Mouse (Mus musculus) megakaryocyte-erythroid progenitor cell, adult 5-6 weeks (primary cell): ENCODE data around the gene Vipr2. TPM values are rescaled to one million over a fixed set of nuclear protein-coding genes. Genes with fewer than 3 reads are reported as not detected.

ENCODE experiments used
- ATAC-seq: replicated peaks from 2 replicates; pipeline ENCODE4 v1.8.0; 2016; ENCODE audit warnings: mild to moderate bottlenecking, inconsistent platforms; ENCODE audit not compliant: severe bottlenecking, poor library complexity, low FRiP score, low TSS enrichment
- total RNA-seq, 2 experiments: library from RNA; stranded (forward) in 1 of 2; stranded (reverse) in 1 of 2; fragments of 200-1000, 215-1000 nt in 1 of 2; fragments of >200 nt in 1 of 2; fragmentation: Nextera tagmentation in 1 of 2; gene quantifications; 2 replicates each; pipeline ENCODE4 v1.2.3; 2014 to 2017

Gene Vipr2
- total RNA-seq, 2 experiments from 2014 or later: 0.55 to 0.61 TPM

- ATAC-seq: no peak
Measured at GRCm38 (mm10) chr12:116145246-116145645, 67.7 kb downstream of the Vipr2 start.

- ATAC-seq: 0 out of 2 replicates have a peak, but pooled peaks have one; percentile 30
Measured at GRCm38 (mm10) chr12:116145686-116146085, 68.2 kb downstream of the Vipr2 start.

- ATAC-seq: 0 out of 2 replicates have a peak, but pooled peaks have one; percentile 14
Measured at GRCm38 (mm10) chr12:116146996-116147634, 69.6 kb downstream of the Vipr2 start.

- ATAC-seq: no peak
Measured at GRCm38 (mm10) chr12:116152866-116153428, 75.4 kb downstream of the Vipr2 start.

- ATAC-seq: no peak
Measured at GRCm38 (mm10) chr12:116156792-116157532, 79.4 kb downstream of the Vipr2 start.

- no peak for ATAC-seq
Measured at GRCm38 (mm10) chr12:116159223-116159622, 81.7 kb downstream of the Vipr2 start.

GRCm38 (mm10) chr12:116159695-116160094, 82.2 kb downstream of the Vipr2 start:
- ATAC-seq: no peak

- no peak for ATAC-seq
Measured at GRCm38 (mm10) chr12:116165368-116165767, 87.8 kb downstream of the Vipr2 start.

- ATAC-seq: peak; percentile 19; the same call in 1 of the 2 replicates
Measured at GRCm38 (mm10) chr12:116169666-116170065, 92.1 kb downstream of the Vipr2 start.

- ATAC-seq: peak; percentile 89
Measured at GRCm38 (mm10) chr12:116176930-116177329, 99.4 kb downstream of the Vipr2 start.

GRCm38 (mm10) chr12:116181436-116182050, 104.0 kb downstream of the Vipr2 start:
- no peak for ATAC-seq

- no peak for ATAC-seq
Measured at GRCm38 (mm10) chr12:116182376-116182775, 104.8 kb downstream of the Vipr2 start.

- no peak for ATAC-seq
Measured at GRCm38 (mm10) chr12:116183212-116183935, 105.8 kb downstream of the Vipr2 start.

GRCm38 (mm10) chr12:116193952-116194351, 116.4 kb downstream of the Vipr2 start:
- ATAC-seq: no peak

- peak; percentile 41 for ATAC-seq
Measured at GRCm38 (mm10) chr12:116194641-116195040, 117.1 kb downstream of the Vipr2 start.

Other genes starting within 250 kb of the Vipr2 start
- 30.0 and 37.5 TPM in 2 replicates for gene Zfp386, start 30.0 kb upstream of the Vipr2 start, total RNA-seq (2014; fragmentation: Nextera tagmentation)
- 19.3 and 30.9 TPM in 2 replicates for gene Zfp386, start 30.0 kb upstream of the Vipr2 start, total RNA-seq (2017)
- 35.1 and 35.7 TPM in 2 replicates for gene Wdr60, start 185.3 kb downstream of the Vipr2 start, total RNA-seq (2014; fragmentation: Nextera tagmentation)
- gene Wdr60, start 185.3 kb downstream of the Vipr2 start, total RNA-seq (2017): 33.8 and 38.9 TPM in 2 replicates
- gene Gm11027, start 197.7 kb downstream of the Vipr2 start, total RNA-seq (2014; fragmentation: Nextera tagmentation): not detected in 2 replicates
- not detected in 2 replicates for gene Gm11027, start 197.7 kb downstream of the Vipr2 start, total RNA-seq (2017)
- 59.9 and 75.9 TPM in 2 replicates for gene Esyt2, start 203.5 kb downstream of the Vipr2 start, total RNA-seq (2014; fragmentation: Nextera tagmentation)
- 63.8 and 90.7 TPM in 2 replicates for gene Esyt2, start 203.5 kb downstream of the Vipr2 start, total RNA-seq (2017)